Mouse (Mus musculus) liver, embryonic 16.5 days (tissue): ENCODE data around the gene 1700129C05Rik. TPM values are rescaled to one million over a fixed set of nuclear protein-coding genes. Genes with fewer than 3 reads are reported as not detected.

Experiments used
- ATAC-seq: fragments of 200-750 bp; cut with Nextera tagmentation; 2 replicates; pipeline ENCODE4 v1.8.0; 2017; ENCODE audit warnings: low read depth, mild to moderate bottlenecking, moderate number of reproducible peaks, moderate library complexity
- H3K27ac ChIP-seq: fragments of 300-500 bp; sonication (generic); 2 replicates; pipeline ENCODE4 v1.5.1; 2014; ENCODE audit warnings: mild to moderate bottlenecking, low read length
- H3K27me3 ChIP-seq: fragments of 300-500 bp; sonication (generic); 2 replicates; pipeline ENCODE4 v1.6.1; 2014; ENCODE audit warnings: low read depth, low read length, mixed read lengths; ENCODE audit not compliant: control insufficient read depth, insufficient read depth
- H3K36me3 ChIP-seq: fragments of 300-500 bp; sonication (generic); 2 replicates; pipeline ENCODE4 v1.6.1; 2014; ENCODE audit warnings: mild to moderate bottlenecking; ENCODE audit not compliant: control insufficient read depth, insufficient read depth
- H3K4me1 ChIP-seq: fragments of 300-500 bp; sonication (generic); 2 replicates; pipeline ENCODE4 v1.6.1; 2014; ENCODE audit warnings: low read depth, low read length, mixed read lengths; ENCODE audit not compliant: control insufficient read depth
- H3K4me2 ChIP-seq: fragments of 300-500 bp; sonication (generic); 2 replicates; pipeline ENCODE4 v1.6.1; 2014; ENCODE audit warnings: low read depth, low read length, mixed read lengths
- H3K4me3 ChIP-seq: fragments of 300-500 bp; sonication (generic); 2 replicates; pipeline ENCODE4 v1.5.1; 2014; ENCODE audit warnings: low read depth, mild to moderate bottlenecking, low read length
- H3K9ac ChIP-seq: fragments of 300-500 bp; sonication (generic); 2 replicates; pipeline ENCODE4 v1.6.1; 2014; ENCODE audit warnings: low read depth, low read length
- H3K9me3 ChIP-seq: fragments of 300-500 bp; sonication (generic); replicated peaks from 2 replicates; pipeline ENCODE4 v1.6.1; 2016; ENCODE audit warnings: low read length; ENCODE audit not compliant: control insufficient read depth
- WGBS: fragments of 180-500 bp; shearing (Covaris S2); extraction: QIAGEN DNeasy Blood & Tissue Kit; methylation state at CpG from one replicate; pipeline ENCODE4 v1.1.7; 2014; ENCODE audit not compliant: insufficient replicate concordance; 5-methylcytosine and 5-hydroxymethylcytosine counted together
- polyA plus RNA-seq: library from polyadenylated mRNA; unstranded; fragments of >200 nt; fragmentation: Nextera tagmentation; extraction: Ambion mirVana; gene quantifications from 2 replicates; pipeline ENCODE4 v1.2.1, GENCODE M21; 2015

The 1700129C05Rik gene
- polyA plus RNA-seq, 1 experiment from 2014 or later: not detected

DNA sequence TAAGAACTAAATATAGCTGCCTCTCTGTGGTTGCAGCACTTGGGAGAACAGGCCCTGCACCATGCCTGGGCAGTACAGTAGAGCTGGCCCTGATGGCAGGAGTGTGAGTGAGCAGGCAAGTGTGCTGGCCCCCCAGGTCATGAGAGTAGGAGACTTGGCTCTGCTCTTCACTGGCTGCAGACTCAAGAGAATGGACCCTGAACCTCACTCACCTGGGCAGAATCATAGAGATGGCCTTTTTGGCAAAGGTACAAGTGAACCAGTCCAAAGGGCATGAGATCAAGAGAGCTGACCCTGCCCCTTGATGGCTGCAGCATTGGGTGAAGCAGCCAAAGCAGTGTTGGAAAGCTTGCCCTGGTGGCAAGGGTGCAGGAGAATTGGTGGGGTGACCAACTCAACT, 49.1 kb downstream of the 1700129C05Rik start:
- Histone ChIP-seq H3K27ac (no peak overlapping the region), H3K36me3 (no peaks in the 10 kb centered on the region), H3K4me2 (no peak overlapping the region), H3K9me3 (no peaks in the 10 kb centered on the region), H3K9ac (no peak overlapping the region), H3K27me3 (no peaks in the 10 kb centered on the region), H3K4me1 (no peaks in the 10 kb centered on the region), H3K4me3 (no peak overlapping the region)
- ATAC-seq: no peak

- WGBS: 24% methylated on average over 6 of the region's 6 CpGs
- Histone ChIP-seq H3K36me3 (no peaks in the 10 kb centered on the region), H3K27me3 (no peaks in the 10 kb centered on the region), H3K4me2 (no peak overlapping the region), H3K4me3 (no peak overlapping the region), H3K27ac (no peak overlapping the region), H3K9ac (no peak overlapping the region), H3K9me3 (no peaks in the 10 kb centered on the region), H3K4me1 (no peaks in the 10 kb centered on the region)
- ATAC-seq: no peak
These were observed 58.3 kb downstream of the 1700129C05Rik start for GRCm38 (mm10) chr14:59084396-59084795.

Other genes starting within 250 kb of the 1700129C05Rik start
- gene Gm5142, start 35.9 kb upstream of the 1700129C05Rik start, polyA plus RNA-seq: not detected in 2 replicates
- 21.7 and 25.2 TPM in 2 replicates for gene Rcbtb1, start 58.3 kb upstream of the 1700129C05Rik start, polyA plus RNA-seq
- gene Gm6904, start 117.3 kb upstream of the 1700129C05Rik start, polyA plus RNA-seq: 0.15 TPM in 1 of 2 replicates, not detected in the other
- gene Phf11a, start 154.6 kb upstream of the 1700129C05Rik start, polyA plus RNA-seq: 0.15 and 0.22 TPM in 2 replicates
- gene Phf11b, start 198.5 kb upstream of the 1700129C05Rik start, polyA plus RNA-seq: 0.97 and 1.1 TPM in 2 replicates
- gene Phf11d, start 222.6 kb upstream of the 1700129C05Rik start, polyA plus RNA-seq: 1.0 and 1.4 TPM in 2 replicates